ENCODE assay signal across 13 mouse cellular contexts in the genomic region with DNA sequence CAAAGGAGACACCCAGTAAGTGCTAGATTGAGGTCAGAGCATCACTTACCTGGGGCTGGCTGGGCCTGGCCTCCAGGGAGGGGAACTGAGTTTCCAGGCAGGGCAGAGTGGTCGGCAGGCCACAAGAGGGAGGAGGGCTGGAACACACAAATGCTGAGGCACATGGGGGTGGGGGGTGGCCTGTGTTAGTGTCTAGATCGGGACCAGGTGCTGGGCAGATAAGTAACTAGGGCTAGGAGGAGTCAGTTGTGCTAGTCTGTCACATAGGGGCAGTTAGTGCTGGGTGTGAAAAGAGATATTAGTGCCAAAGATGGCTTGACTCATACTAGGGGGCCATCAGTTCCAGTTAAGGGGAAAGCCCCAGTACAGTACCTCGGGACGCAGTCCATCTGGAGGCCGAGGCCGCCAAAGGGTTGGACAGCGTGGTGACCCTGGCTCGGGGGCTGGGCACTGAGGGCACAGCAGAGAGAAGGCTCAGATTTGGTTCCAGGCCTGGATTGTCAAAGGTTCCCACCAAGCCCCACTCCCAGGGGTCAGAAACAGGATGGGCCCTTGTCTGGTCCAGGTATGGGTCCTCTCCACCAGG. TPM values are rescaled to one million over a fixed set of nuclear protein-coding genes. Genes with fewer than 3 reads are reported as not detected.
"Had no signal": no experiment of that assay in that cellular context is flagged by ENCODE, and none has a peak within 500 bp of the region (broad histone marks: within the 10 kb centered on the region; RNA-seq: fewer than 3 reads in every experiment).

No protein-coding gene starts in this region.

- H3K4me2 ChIP-seq: kidney, embryonic 15.5 days; limb, embryonic 13.5 days; midbrain, embryonic 12.5 days had no signal

- H3K27me3 ChIP-seq: kidney, embryonic 15.5 days; limb, embryonic 13.5 days; megakaryocyte, embryonic 14.5 days; midbrain, embryonic 12.5 days had no signal

- H3K9me3 ChIP-seq: kidney, embryonic 15.5 days; limb, embryonic 13.5 days; megakaryocyte, embryonic 14.5 days; midbrain, embryonic 12.5 days had no signal

- DNase-seq: layer of hippocampus, adult 9-11 months; layer of hippocampus, postnatal 36 days; left cerebral cortex, postnatal 4 days; right cerebral cortex, postnatal 14 days; thymus, postnatal 4 days had no signal

- ATAC-seq: midbrain, embryonic 16.5 days had no signal

- H3K9ac ChIP-seq: kidney, embryonic 15.5 days; limb, embryonic 13.5 days; midbrain, embryonic 12.5 days had no signal

- H3K27ac ChIP-seq: kidney, embryonic 15.5 days; limb, embryonic 13.5 days; midbrain, embryonic 12.5 days had no signal

- H3K4me3 ChIP-seq: kidney, embryonic 15.5 days; limb, embryonic 13.5 days; megakaryocyte, embryonic 14.5 days; midbrain, embryonic 12.5 days had no signal

- H3K4me1 ChIP-seq: kidney, embryonic 15.5 days; limb, embryonic 13.5 days; midbrain, embryonic 12.5 days had no signal

RNA-seq across cellular contexts. Expression of a gene that starts 26.8 kb away (rescaled TPM):
- total RNA-seq: layer of hippocampus, postnatal 36 days; left cerebral cortex, postnatal 10 days; left cerebral cortex, postnatal 4 days had no signal
- polyA plus RNA-seq: midbrain, embryonic 12.5 days; midbrain, embryonic 16.5 days; neural tube, embryonic 14.5 days had no signal

RNA-seq across cellular contexts. Expression of a gene that starts 38.5 kb away (rescaled TPM):
- total RNA-seq: layer of hippocampus, postnatal 36 days; left cerebral cortex, postnatal 10 days; left cerebral cortex, postnatal 4 days had no signal
- polyA plus RNA-seq: large intestine, adult 2 months; limb, embryonic 13.5 days; midbrain, embryonic 12.5 days; midbrain, embryonic 16.5 days; neural tube, embryonic 14.5 days had no signal
